Mouse (Mus musculus) lung, postnatal 14 days (tissue): ENCODE results near the gene Phf21b.

ENCODE experiments used
- DNase-seq: peaks from one replicate; pipeline ENCODE4 v3.0.0; 2021

The Phf21b gene

DNA sequence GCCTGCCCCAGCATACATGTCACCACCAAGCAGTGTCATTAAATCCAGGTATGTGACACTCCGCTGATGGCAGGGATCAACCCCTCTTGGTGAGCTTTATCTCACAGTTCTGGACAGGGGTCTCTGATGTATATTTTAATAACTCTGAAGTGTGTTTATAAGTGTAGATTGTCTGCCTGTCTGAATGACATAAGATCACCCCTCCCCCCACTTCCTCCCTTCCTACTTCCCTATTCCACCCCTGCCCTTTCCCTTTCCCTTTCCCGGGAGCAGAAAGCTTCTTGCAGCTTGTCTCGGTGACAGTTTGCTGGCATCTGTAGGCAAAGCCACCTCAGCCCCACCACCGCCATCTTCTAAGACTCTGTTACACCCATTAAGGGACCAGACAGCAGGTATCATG, 11.0 kb downstream of the Phf21b start:
- no peak for DNase-seq

- DNase-seq, result no peak
Measured at GRCm38 (mm10) chr15:84843034-84843433, 12.8 kb downstream of the Phf21b start.

- no peak for DNase-seq
Measured at GRCm38 (mm10) chr15:84841925-84842821, 13.7 kb downstream of the Phf21b start.

- DNase-seq, result no peak
Measured at GRCm38 (mm10) chr15:84840560-84840959, 15.3 kb downstream of the Phf21b start.

- DNase-seq, result no peak
Measured at GRCm38 (mm10) chr15:84839521-84839920, 16.3 kb downstream of the Phf21b start.

DNA sequence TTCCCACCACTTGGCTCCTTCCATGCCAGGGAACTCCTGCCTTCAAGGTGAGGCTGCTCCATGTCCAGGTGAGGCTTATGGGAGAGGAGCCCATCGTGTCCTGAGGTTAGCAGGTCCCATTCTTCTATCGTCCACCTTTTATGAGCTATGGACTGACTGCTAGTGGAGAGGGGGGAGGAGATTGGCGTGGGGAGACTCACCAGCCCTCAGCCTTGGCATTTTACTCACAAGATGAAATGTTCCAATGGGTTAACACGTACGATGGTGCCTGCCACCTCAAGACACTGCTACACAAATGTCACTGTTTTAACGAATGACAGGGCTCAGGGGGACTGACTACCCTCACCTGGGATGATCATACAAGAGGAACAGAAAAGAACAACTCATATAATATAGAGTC, 18.0 kb downstream of the Phf21b start:
- DNase-seq, result no peak

DNA sequence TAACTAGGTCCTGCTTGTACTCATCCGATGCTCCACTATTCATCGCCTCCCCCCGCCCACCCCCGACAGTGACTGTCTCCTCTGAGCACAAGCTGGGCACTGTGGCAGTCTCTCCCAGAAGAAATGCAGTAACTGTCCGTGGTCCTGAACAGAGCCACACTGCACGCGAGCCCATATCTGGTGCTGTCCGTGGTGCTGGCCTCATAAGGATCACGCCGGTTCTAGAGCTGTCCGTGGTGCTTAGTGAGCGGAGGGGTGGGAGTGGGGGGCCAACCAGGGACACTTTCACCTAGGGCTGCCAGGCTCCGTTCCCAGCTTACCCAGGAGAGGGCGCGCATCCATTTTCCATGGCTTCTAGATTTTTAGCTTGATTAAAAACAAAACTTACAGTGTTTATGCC, 26.4 kb downstream of the Phf21b start:
- peak; percentile 94 for DNase-seq

DNA sequence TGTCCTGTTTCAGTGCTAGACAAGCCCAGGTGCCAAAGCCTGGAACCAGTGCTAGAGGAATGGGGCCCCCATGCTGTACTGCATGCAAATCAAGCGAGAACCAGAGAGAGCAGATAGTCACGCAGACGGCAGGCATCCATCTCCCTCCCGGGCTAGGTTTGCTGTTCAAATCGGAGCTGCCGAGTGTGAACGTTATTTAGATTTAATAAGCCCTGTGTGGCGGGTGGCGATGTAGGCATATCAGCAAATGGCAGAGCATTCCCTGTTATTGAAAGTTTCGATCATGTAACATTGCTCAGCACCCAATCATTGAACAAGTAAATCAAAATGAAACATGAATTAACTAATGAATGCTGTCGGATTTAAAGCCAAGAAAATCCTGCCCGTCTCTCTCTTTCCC, 27.2 kb downstream of the Phf21b start:
- no peak for DNase-seq

DNA sequence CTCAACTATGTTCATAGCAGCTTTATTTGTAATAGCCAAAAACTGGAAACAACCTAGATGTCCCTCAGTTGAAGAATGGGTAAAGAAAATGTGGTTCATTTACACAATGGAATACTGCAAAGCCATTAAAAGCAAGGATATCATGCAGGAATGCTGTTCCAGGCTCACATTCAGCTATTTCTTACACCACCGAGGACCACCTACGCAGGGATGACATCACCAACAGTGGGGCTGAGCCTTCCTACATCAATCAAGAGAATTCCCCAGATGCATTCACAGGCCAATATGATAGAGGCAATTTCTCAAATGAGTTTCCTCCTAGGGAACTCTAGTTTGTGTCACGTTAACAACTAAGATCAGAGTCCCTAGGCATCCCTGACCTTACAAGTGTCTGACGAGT, 32.8 kb downstream of the Phf21b start:
- DNase-seq, result no peak

DNA sequence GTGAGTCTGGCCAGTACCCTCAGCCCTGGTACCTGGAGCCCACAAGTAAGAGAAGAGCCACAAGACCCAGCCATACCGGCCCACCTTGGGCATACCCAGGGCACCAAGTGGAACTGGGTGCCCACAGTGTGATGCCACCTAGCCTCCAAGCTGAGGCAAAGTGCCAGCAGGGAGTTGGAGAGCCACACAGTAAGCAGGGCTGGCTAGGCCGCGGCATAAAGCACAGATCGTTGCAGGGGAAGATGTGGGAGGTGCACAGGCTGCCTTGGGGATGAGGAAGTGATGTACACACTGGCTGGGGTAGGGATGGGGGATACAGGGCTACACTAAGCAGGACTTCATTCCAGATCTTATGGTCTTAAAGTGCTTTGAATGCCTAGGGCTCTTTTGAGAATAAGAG, 35.0 kb downstream of the Phf21b start:
- DNase-seq, result no peak

- no peak for DNase-seq
Measured at GRCm38 (mm10) chr15:84818284-84818683, 37.6 kb downstream of the Phf21b start.

DNA sequence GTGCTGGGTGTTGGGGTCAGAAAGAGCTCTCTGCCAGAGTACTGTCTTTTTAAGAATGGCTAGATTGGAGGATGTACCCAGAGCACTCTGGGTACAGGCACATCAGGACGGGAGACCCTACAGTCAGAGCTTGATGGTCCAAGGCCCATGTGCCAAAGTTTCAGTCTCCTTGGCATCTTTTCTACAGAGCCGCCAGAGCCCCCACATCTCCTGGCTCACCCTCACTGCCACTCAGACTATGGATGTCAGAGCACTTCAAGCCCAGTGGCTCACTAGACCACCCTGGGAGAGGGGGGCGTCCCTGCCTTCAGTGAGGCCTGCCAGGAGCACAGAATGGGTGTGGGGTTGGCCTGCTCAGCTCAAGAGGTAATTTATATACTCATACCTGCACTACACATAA, 38.3 kb downstream of the Phf21b start:
- DNase-seq, result no peak

DNA sequence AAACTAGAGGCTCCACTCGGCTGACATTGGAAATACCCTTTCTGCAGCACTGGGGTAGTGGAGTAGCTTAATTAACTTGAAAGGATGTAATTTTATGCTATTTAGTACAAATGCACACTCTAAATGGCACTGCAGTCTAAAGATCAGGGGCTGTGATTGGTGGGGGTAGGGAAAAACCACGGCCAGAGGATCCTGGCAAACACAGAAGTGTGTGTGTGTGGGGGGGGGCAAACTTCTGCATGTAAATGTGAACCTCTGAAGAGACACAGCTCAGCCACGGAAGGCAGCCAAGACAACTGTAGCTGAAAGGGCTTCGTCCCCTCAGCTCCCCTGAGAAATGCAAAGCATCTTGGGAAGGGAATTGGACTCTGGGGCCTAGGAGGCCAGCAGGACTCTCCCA, 40.7 kb downstream of the Phf21b start:
- no peak for DNase-seq

DNA sequence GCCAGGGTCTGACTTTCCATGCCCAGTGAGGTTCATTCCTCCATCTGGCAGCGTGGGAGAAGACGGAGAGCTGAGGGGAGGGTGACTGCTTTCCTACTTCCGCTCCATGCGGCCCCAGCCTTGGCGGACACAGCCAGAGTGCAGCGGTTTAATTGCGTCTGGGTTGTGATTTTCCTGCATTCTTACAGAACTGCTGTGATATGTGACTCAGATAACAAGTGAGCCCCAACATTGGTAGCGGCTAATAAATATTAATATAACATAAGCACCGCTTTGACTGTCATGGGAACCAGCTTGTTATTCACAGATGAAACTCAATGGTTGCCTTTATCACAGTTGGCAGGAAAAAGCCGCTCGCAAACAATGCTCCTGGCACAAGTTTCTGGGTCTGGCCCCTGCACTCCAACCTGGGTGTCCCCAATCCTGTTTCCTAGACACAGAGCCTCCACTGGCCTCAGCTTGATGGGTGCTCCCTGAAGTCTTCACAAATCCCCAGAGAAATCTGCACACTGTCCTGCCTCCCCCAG, 43.0 kb downstream of the Phf21b start:
- DNase-seq, result no peak

DNA sequence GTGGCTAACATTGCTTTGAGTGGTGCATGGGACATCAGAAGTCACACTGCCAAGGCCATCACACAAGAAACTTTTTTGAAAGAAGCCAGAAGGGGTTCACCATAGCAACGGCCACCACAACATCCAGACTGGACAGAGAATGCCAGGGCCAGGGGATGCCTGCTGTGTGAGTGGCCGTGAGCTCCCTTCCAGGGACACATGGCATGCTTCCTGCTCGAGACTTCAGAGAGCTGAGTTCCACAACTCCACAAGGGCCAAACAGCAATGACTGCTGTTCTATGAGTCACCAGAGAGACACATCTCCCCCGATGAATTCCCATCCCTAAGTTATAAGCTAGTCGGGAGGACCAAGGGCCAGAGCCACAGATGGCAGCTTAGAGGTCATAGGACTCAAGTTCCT, 44.7 kb downstream of the Phf21b start:
- DNase-seq, result no peak

- no peak for DNase-seq
Measured at GRCm38 (mm10) chr15:84809275-84809952, 46.4 kb downstream of the Phf21b start.

DNA sequence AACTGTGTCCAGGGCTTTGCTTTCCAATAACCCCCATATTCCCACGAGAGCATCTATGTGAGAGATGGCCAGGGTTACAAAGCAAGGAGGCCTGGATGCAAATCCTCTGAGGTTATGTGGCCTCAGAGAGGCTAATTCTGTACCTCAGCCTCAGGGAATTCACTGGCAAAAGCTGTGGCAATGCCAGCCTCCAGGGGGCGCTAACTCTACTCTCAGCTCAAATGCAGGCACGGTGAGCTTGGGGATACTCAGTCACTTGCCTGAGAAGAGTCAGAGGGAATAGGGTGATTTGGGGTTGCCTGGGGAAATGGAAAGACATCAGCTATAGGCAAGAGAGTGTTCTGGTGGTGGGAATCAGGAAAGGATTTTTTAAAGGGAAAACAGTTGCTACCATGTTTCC, 52.2 kb downstream of the Phf21b start:
- peak; percentile 69 for DNase-seq

DNA sequence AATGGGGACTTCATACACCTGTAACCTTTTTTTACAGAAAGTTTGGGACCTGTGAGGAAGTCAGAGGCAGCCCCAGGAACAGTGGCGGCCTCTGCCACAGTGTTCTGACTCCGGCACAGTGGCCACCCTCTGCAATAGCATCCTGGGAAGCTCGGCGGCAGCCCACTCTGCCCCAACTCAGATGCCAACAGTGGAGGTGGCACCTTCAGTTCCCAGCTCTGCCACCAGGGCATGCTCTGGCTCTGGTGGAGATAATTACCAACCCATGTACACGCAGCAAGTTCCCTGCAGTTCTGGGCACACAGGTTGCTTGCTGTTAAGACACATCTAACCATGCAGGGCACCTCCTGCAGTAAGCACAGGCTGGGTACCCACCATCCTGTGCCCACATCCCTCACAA, 55.7 kb downstream of the Phf21b start:
- peak; percentile 4 for DNase-seq

DNA sequence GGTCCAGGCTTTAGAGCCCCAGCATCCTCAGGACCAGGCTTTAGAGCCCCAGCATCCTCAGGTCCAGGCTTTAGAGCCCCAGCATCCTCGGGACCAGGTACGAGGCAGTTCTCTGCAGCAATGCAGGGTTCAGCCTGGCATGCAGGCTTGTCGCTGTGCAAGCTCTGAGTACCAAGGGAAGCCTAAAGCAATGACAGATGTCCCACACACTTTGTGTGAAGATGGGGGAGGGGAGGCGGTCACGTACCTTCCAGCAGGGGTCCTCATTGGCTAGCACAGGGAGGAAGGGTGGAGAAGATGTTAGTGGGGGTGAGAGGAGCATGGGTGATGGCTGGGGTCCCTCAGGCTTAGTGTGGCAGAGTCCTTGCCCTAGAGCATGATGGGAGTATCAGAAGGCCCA, 62.2 kb downstream of the Phf21b start:
- DNase-seq, result no peak

DNA sequence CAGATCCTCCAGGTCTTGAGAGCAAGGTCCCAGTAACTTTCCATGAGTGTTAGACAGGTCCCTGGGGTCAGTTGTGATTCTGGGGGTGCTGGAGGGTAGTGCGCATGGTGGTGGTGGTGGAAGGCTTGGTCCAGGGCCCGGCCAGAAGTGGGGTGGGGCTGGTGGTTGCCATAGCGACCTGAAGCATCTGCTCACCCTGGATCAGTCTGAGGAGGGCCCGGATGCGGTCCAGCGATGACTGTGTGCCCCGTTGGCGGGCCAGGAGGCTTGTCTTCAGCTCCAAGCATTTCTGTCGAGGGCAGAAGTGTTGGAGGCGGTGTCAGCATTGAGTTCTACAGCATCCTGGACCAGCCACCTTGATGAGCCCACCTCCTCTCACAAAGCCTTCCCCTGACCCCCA, 68.7 kb downstream of the Phf21b start:
- no peak for DNase-seq

- DNase-seq, result no peak
Measured at GRCm38 (mm10) chr15:84784812-84785211, 71.0 kb downstream of the Phf21b start.

GRCm38 (mm10) chr15:84778587-84778986, 77.3 kb downstream of the Phf21b start:
- no peak for DNase-seq

DNA sequence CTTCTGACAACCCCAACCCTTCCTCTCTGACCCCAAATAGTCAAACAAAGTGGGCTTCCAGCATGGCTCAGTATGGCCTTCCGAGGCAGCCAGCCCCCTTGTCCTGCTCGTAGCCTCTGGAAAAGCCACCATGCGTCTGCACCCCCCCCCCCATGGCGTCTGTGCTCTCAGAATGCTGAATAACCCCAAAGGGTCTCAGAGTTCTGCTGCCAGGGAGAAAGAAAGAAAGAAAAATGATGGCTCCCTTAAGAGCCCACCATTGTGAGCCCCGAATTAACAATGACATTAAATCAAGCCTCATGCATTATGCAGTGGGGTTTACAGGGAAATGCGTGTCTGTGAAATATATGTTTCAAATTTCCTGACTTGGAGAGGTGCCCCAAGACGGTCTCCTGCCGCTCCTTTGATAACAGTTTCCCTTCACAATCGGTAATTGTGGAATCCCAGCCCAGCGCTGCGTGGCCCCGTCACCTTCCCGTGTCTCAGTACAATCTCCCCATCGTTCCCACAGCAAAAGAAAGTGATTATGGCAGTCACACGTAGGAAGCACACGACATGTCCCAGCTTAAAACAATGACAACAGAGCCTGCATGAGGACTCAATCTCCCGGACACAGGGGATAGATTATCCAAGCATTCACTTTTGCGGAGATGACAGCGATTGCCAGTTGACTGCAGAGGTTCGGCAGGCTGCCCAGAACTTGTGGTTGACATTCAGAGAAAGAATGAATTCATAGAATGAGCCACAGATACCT, 80.3 kb downstream of the Phf21b start:
- no peak for DNase-seq
